Mouse (Mus musculus): ENCODE measurements at regions not wholly inside any gene's neighbourhood (a gene's known extent, or its start where the extent isn't known, plus 50 kb on each side); places are given as distances from the start of the nearest gene placed in this dataset.

- peak; percentile 54 to 63 for DNase-seq (ENCODE audit: low spot score in 2 of 2)
Measured at GRCm38 (mm10) chr2:50942741-50943140, 206.2 kb downstream of the Rnd3 start.

DNA sequence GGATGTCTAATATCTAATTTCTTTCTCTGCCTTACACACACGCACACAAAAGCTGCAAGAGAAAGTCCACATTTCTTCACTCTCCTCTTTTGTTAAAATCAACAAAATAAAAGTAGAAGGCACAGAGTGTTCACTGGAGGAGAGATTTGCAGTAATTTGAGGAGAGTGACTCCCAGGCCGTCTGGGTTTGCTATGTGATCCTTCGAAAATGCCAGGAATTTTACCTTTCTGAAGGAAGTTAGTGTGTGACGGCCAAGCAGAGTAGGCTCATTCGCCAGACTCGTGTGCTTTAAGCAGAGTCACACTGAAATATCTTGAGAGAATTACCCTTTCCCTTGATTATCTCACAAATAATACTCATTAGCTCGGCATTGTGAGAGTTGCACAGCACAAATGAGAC lies 216.0 kb downstream of the Rnd3 start:
- no peak for DNase-seq (ENCODE audit: low spot score in 2 of 2)

DNA sequence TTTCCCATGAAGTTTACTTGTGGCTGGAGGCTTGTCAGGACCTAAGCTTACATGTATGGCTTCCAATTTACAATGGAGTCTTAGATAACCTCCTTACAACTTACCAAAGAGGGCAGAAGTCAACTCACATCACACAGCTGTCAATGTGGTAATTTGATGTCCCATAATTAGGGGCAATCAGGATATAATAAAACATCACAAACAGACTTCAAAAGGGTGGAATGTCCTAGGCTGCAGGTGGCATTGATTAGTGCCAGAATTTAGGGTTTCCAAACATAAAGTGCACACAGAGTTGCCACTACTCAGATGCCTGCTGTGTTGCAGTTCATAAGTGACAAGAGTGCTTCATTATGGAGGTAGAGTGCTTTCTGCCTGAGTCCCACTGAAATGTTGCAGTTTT lies 227.9 kb downstream of the Rnd3 start:
- no peak for DNase-seq (ENCODE audit: low spot score in 2 of 2)

DNA sequence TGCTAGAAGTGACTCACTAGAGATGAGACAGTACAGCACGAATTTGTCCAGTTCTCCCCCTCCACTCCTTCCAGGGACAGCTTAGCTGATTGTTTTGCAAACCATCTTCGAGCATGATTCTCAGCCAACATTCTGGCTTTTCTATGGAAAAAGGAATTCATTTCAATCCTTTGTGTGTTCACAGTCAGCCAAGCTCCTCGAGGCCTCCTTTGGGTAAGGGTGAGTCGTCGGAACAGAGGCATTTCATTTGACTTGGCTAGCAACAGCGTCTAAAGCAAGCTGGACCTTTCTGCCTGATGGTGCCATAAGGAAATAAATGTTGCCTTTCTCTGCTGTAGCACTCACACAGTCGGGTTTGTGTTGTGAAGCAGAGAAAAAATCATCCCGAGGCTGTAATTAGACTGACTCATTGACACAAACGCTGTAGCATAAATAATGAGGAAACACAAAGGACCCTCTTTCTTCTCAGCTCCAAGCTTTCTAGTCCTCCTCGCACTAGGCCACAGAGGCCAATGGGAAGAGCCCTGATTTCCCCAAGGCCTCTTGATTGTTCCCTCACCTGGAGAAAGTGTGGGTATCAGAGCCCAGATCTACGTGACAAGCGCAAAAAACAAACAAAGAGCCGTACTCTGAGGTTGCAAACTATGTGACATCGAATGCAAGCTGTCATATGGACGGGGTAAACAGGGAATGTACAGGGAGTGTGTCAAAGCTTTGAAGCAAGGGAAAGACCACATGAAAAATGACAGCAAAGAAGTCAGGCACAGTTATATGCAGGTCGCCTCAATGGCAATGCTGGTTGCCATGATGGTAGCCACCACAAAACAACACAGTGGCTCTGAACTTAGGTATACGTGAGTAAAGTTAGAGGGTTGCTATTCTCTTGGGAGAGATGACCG lies 232.3 kb downstream of the Rnd3 start:
- DNase-seq (ENCODE audit: low spot score in 2 of 2): no peak

GRCm38 (mm10) chr2:50915149-50915548 lies 233.8 kb downstream of the Rnd3 start:
- DNase-seq (ENCODE audit: low spot score in 2 of 2): peak; percentile 12 to 17

DNA sequence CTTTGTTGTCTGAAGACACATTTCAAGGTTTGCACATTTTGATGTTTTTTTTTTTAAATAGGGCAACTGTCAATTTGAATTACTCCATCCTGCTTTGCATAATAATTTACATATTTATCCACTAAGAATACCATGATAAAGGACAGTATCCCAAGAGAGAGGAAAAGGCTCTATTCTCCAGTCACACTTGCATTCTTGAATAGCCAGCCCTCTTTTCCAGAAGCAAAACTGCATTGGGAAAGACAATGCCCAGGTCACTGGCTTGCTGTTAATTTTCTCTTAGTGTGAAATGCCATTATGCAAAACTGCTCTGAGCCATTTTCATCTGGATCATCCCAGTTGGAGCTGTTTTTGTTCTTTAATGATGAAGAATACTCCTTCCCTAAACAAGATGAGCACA lies 234.7 kb downstream of the Rnd3 start:
- no peak for DNase-seq (ENCODE audit: low spot score in 2 of 2)

GRCm38 (mm10) chr2:50908762-50909161 lies 240.1 kb downstream of the Rnd3 start:
- DNase-seq (ENCODE audit: low spot score in 2 of 2): no peak

GRCm38 (mm10) chr2:50902701-50903100 lies 246.2 kb downstream of the Rnd3 start:
- DNase-seq (ENCODE audit: low spot score in 2 of 2): no peak

DNA sequence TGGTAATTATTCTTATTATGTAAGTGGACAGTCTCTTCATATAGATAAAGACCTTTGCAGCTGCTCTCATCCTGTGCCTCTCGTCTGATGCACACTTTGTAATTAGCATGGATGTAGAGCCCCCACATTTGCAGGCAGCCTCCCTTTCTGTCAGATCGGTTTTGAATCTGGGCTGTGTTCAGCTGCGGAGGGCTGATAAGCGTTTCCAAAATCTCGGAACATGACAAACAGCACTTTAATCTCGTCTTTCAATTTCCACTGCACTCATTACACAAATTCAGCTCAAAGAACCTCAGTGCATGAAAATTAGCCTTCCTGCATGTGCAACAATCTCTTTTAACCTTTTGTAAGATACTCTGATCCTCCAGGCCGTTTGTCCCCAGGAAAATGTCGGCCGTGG lies 246.7 kb downstream of the Rnd3 start:
- no peak for DNase-seq (ENCODE audit: low spot score in 2 of 2)

- no peak for DNase-seq (ENCODE audit: low spot score in 2 of 2)
Measured at GRCm38 (mm10) chr2:50888992-50889391, 259.9 kb downstream of the Rnd3 start.

- no peak for DNase-seq (ENCODE audit: low spot score in 2 of 2)
Measured at GRCm38 (mm10) chr2:50887954-50888353, 261.0 kb downstream of the Rnd3 start.

DNA sequence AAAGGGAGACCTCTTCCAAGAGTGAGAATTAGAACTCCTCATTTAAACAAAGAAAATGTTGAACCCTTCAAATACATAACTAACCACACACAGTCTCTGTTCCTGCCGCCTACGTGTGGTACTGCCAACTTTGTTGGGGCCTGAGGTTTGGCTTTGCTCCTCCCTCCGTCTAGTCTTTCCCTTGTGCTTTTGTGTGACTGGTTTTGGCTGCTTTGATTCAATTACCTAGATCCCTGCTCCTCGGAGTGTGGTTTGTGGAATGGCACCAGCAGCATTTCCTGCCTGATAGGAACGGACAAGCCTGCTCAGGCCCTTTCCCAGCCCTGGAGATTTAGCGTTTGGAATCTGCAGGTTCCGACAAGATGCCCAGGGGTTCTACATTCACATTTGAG lies 263.0 kb downstream of the Rnd3 start:
- DNase-seq (ENCODE audit: low spot score in 2 of 2): no peak

DNA sequence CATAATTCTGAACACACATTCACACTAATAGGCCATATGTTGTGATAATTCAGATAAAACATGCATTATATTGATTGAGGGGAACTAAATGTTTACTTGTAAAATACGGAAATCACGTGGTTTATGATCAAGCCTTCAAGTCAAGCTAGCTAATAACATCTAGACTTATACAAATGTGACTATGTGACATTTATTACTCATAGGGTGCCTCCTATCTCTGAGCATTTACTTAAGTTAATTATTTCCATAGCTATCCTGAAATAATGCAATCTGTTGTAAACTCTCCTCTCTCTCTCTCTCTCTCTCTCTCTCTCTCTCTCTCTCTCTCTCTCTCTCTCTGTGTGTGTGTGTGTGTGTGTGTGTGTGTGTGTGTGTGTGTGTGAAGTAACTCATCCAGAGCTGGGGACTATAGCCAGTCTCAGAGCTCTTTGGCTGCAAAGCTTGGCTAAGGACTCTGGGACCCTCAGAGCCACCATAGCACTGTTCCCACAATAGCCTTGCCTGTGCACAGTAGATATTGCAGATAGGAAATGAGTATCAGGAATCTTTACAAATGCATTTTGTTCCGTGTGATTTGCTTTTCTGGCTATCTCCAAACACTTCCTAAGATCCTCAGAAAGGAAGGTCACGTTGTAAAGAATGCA lies 263.5 kb downstream of the Rnd3 start:
- DNase-seq (ENCODE audit: low spot score in 2 of 2): no peak

DNA sequence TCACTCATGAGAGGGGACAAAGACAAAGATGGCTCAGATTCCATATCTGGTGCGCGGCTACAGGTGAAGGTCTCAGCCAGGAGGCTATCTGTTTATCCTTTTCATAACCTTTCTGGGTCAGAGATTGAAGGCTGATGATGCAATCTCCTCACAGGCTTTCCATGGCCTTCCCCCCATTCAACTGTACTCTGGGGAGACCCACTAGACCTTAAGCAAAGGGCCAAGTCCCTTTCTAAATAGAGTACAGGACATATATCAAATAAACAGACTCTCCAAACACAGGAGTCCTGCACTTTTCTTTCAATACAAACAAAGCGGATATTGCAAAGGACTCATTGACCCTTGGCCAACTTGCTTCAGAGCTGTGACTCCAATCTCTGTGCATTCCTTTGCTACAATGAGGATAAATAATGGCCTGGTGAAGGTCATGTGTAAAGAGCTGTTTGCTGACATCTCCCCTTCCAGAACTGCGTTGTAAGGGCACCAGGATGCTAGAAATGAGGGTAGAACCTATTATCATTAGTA lies 267.3 kb downstream of the Rnd3 start:
- no peak for DNase-seq (ENCODE audit: low spot score in 2 of 2)

DNA sequence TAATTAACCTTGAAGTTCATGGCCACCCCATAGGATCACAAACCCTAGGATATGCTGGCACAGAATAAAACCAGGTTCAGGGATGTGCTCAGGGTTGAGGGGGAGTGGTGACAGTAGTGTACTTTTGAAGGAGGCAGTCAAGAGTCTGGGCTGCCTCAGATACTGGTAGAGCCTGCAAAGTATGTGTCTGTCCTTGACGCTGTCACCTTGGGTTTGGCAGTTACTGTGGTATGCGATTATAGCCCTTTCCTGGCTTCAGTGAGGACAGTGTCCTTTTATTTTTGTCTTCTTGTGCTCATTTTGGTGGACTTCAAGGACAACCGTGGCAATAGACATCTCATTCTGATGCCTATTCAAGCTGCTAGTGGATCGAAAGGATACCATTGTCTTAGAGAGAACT lies 268.1 kb downstream of the Rnd3 start:
- no peak for DNase-seq (ENCODE audit: low spot score in 2 of 2)

- DNase-seq (ENCODE audit: low spot score in 2 of 2): peak; percentile 41 to 48
Measured at GRCm38 (mm10) chr2:50877716-50878115, 271.2 kb downstream of the Rnd3 start.

DNA sequence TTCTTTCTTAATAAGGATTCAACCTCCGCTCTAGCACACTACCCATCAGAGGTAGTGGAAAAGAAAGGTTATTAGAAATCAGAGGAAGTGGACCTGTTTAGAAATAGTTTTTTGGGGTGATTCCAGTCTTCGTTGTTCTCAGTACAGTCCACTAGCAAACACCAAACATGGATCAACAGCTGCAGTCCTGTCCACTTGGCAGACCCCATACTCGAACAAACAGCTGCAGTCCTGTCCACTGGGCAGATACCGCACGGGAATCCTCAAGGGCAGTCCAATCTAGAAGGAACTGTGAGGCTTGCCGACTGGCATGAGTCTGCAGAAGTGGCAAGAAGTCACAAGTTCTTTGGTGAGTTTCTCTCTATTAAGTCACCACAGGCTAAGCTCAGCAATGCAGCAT lies 273.8 kb downstream of the Rnd3 start:
- DNase-seq (ENCODE audit: low spot score in 2 of 2): no peak

GRCm38 (mm10) chr2:50853538-50854244 lies 295.2 kb downstream of the Rnd3 start:
- DNase-seq (ENCODE audit: low spot score in 2 of 2): no peak

DNA sequence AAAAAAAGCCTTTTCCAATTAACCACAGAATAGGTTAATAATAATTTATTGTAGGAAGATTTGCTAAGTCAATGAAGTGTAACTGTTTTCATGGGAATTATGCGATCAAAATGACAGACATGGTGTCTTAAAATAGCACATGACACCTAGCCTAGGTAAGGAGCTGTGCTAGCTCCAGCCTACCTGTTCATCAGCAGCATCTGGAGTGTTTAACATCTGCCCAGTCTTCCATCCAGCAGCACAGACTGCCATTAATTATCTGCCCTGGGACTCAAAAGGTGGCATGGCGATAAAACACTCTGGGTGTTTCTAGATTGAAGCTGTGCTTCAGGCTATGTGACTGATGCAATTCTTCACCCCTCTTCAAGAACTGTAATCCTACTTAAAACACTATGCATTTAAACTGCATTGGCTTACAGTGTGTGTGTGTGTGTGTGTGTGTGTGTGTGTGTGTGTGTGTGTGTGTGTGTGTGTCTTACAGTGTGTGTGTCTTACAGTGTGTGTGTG lies 296.4 kb downstream of the Rnd3 start:
- DNase-seq (ENCODE audit: low spot score in 2 of 2): no peak

DNA sequence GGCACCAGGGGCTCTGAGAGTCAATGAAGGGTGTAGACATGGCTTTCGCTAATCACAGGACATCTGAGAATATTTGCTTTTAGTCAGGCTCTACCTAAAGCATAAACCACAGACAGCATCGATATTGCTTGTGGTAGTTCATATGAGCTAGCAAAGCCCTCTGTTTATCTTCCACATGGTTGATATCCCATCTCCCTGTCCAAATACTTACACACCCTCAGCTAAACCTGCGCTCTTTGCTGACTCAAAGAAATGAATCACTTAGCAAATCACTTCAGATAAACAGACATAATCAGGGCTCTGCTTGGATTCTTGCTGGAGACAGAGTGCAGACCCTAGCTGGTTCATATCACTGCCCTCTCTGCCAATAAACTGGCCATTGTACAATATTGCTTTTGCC lies 298.8 kb downstream of the Rnd3 start:
- no peak for DNase-seq (ENCODE audit: low spot score in 2 of 2)

DNA sequence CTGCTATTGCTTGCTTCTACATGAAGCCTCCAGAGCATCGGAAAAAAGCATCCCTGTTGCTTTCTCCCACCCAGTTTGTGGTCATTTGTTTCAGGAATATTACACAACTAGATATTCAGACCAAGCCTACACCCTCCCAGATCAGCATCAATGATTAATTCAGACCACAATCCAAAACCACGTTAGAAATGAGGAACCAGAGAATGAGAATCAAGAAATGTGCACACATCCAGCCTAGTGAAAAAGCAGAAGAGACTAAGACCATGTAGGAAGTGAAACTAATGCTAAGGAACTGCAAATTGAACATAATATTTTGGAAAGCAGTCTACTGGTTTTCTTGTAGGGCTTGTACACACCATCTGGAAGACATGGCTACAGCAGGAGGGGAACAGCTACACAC lies 307.0 kb downstream of the Rnd3 start:
- DNase-seq (ENCODE audit: low spot score in 2 of 2): no peak
